Mouse (Mus musculus) right cerebral cortex, postnatal 25 days (tissue): ENCODE results near the gene Pus1.
"Not testable (repeated sequence)": the region's sequence is repeated elsewhere in the genome, so short reads cannot be mapped to it uniquely, and the experiment has no call there.

Experiments used
- DNase-seq: peaks from one replicate; pipeline ENCODE4 v3.0.0; 2022

Gene Pus1

GRCm38 (mm10) chr5:110780761-110781528, 486 bp upstream of the Pus1 start:
- no peak for DNase-seq

GRCm38 (mm10) chr5:110779276-110779997, 1.0 kb downstream of the Pus1 start:
- DNase-seq: no peak

GRCm38 (mm10) chr5:110778263-110778662, 2.2 kb downstream of the Pus1 start:
- DNase-seq: no peak

- no peak for DNase-seq
These were observed 4.3 kb downstream of the Pus1 start for GRCm38 (mm10) chr5:110776141-110776540.

- no peak for DNase-seq
These were observed 5.9 kb downstream of the Pus1 start for GRCm38 (mm10) chr5:110774511-110774910.

- DNase-seq: not testable (repeated sequence)
These were observed 7.5 kb downstream of the Pus1 start for GRCm38 (mm10) chr5:110772945-110773344.

GRCm38 (mm10) chr5:110770448-110771158, 9.9 kb downstream of the Pus1 start, which contains the start of gene Ep400:
Gene Ep400, minus strand, starts transcription at chr5:110770717.
- peak; percentile 100 for DNase-seq

- DNase-seq: no peak
These were observed 10.4 kb downstream of the Pus1 start for GRCm38 (mm10) chr5:110770031-110770445.

GRCm38 (mm10) chr5:110769272-110769671, 11.2 kb downstream of the Pus1 start:
- no peak for DNase-seq

- no peak for DNase-seq
These were observed 16.6 kb downstream of the Pus1 start for GRCm38 (mm10) chr5:110763890-110764289.

GRCm38 (mm10) chr5:110745021-110745420, 35.4 kb downstream of the Pus1 start:
- no peak for DNase-seq

- DNase-seq: no peak
These were observed 40.8 kb downstream of the Pus1 start for GRCm38 (mm10) chr5:110739496-110740275.

GRCm38 (mm10) chr5:110735606-110736005, 44.9 kb downstream of the Pus1 start:
- no peak for DNase-seq

- DNase-seq: no peak
These were observed 47.1 kb downstream of the Pus1 start for GRCm38 (mm10) chr5:110733231-110733823.

GRCm38 (mm10) chr5:110731227-110731626, 49.2 kb downstream of the Pus1 start:
- DNase-seq: no peak

GRCm38 (mm10) chr5:110727850-110728249, 52.6 kb downstream of the Pus1 start:
- DNase-seq: no peak
